Mouse (Mus musculus) CH12.LX (cell line): ENCODE data around the gene D630023F18Rik. TPM values are rescaled to one million over a fixed set of nuclear protein-coding genes. Genes with fewer than 3 reads are reported as not detected.

Experiments
- DNase-seq: peaks from one replicate; pipeline ENCODE4 v3.0.0-alpha.2; 2013; ENCODE audit errors: extremely low read depth
- H3K27ac ChIP-seq: 2 replicates; pipeline ENCODE4 v1.5.1; 2012; ENCODE audit warnings: low read depth, mild to moderate bottlenecking, control low read depth, moderate library complexity; ENCODE audit not compliant: insufficient read depth
- H3K27me3 ChIP-seq: replicated peaks from 2 replicates; pipeline ENCODE3; 2012; ENCODE audit warnings: inconsistent platforms
- H3K36me3 ChIP-seq, 2 experiments: replicated peaks in 1 of 2; 2 replicates each; pipeline versions ENCODE3 to v1.6.1; 2012; ENCODE audit warnings: inconsistent platforms in 1 of 2, low read length in 1 of 2, mild to moderate bottlenecking in 1 of 2, mixed read lengths in 1 of 2, moderate library complexity in 1 of 2; ENCODE audit not compliant: control insufficient read depth in 1 of 2, insufficient read depth in 1 of 2
- H3K4me1 ChIP-seq, 2 experiments: 2 replicates each; pipeline ENCODE4 v1.6.1; 2012; ENCODE audit warnings: inconsistent platforms in 1 of 2, moderate library complexity in 1 of 2; ENCODE audit not compliant: insufficient read depth in 2 of 2, control insufficient read depth in 1 of 2
- H3K4me2 ChIP-seq: 2 replicates; pipeline ENCODE4 v1.6.1; 2012; ENCODE audit warnings: low read depth, mild to moderate bottlenecking, control low read depth; ENCODE audit not compliant: poor library complexity, insufficient read depth, severe bottlenecking
- H3K4me3 ChIP-seq, 3 experiments: fragments of 150-350 bp in 1 of 3; sonication (generic) in 1 of 3; replicated peaks in 1 of 3; 2 replicates each; pipeline versions ENCODE3 to v1.5.1; 2011 to 2012; ENCODE audit warnings: low read depth in 2 of 3, low read length in 2 of 3, mild to moderate bottlenecking in 2 of 3, moderate library complexity in 2 of 3, control low read depth in 1 of 3, improper control_type of control experiment in 1 of 3, inconsistent platforms in 1 of 3, mixed read lengths in 1 of 3; ENCODE audit not compliant: poor library complexity in 1 of 3
- H3K79me2 ChIP-seq: replicated peaks from 2 replicates; pipeline ENCODE4 v1.6.1; 2012; ENCODE audit warnings: mild to moderate bottlenecking, moderate library complexity; ENCODE audit not compliant: control insufficient read depth, poor library complexity, insufficient read depth, severe bottlenecking; ENCODE audit errors: extremely low read depth
- H3K9ac ChIP-seq: 2 replicates; pipeline ENCODE4 v1.6.1; 2012; ENCODE audit warnings: low read depth, mild to moderate bottlenecking, control low read depth, moderate library complexity; ENCODE audit not compliant: insufficient read depth
- H3K9me3 ChIP-seq: replicated peaks from 2 replicates; pipeline ENCODE3; 2012; ENCODE audit warnings: low read length, inconsistent platforms, mixed read lengths
- BHLHE40 ChIP-seq: IDR thresholded peaks from 2 replicates; pipeline ENCODE4 v1.6.1; 2011; ENCODE audit warnings: mild to moderate bottlenecking, low read depth, low read length, improper control_type of control experiment
- CTCF ChIP-seq, 2 experiments: IDR thresholded peaks in 1 of 2; conservative IDR thresholded peaks in 1 of 2; 2 replicates each; pipeline ENCODE4 v1.5.1; 2011 to 2012; ENCODE audit warnings: low read depth in 2 of 2, low read length in 2 of 2, improper control_type of control experiment in 1 of 2, inconsistent platforms in 1 of 2, mild to moderate bottlenecking in 1 of 2, moderate library complexity in 1 of 2
- E2F4 ChIP-seq: IDR thresholded peaks from 2 replicates; pipeline ENCODE4 v1.6.1; 2011; ENCODE audit warnings: low read depth, low read length, improper control_type of control experiment; ENCODE audit not compliant: insufficient replicate concordance
- EP300 ChIP-seq: IDR thresholded peaks from 2 replicates; pipeline ENCODE4 v1.6.1; 2011; ENCODE audit warnings: low read length, improper control_type of control experiment
- HCFC1 ChIP-seq: IDR thresholded peaks from 2 replicates; pipeline ENCODE4 v1.6.1; 2012; ENCODE audit warnings: low read depth, mild to moderate bottlenecking, inconsistent platforms, low read length, improper control_type of control experiment
- IRF4 ChIP-seq: IDR thresholded peaks from 2 replicates; pipeline ENCODE4 v1.6.1; 2014; ENCODE audit warnings: low read depth, mild to moderate bottlenecking, inconsistent platforms, low read length, improper control_type of control experiment
- JUND ChIP-seq: conservative IDR thresholded peaks from 2 replicates; pipeline ENCODE4 v1.6.1; 2011; ENCODE audit warnings: low read depth, low read length, improper control_type of control experiment
- MAFK ChIP-seq: IDR thresholded peaks from 2 replicates; pipeline ENCODE4 v1.6.1; 2011; ENCODE audit warnings: low read length, improper control_type of control experiment; ENCODE audit not compliant: insufficient replicate concordance
- MAX ChIP-seq: IDR thresholded peaks from 2 replicates; pipeline ENCODE4 v1.6.1; 2011; ENCODE audit warnings: low read length, improper control_type of control experiment
- MAZ ChIP-seq: IDR thresholded peaks from 2 replicates; pipeline ENCODE4 v1.6.1; 2012; ENCODE audit warnings: low read depth, mild to moderate bottlenecking, inconsistent platforms, low read length, improper control_type of control experiment, moderate library complexity
- MXI1 ChIP-seq: IDR thresholded peaks from 2 replicates; pipeline ENCODE4 v1.6.1; 2011; ENCODE audit warnings: mild to moderate bottlenecking, low read depth, low read length, improper control_type of control experiment
- MYC ChIP-seq: IDR thresholded peaks from 2 replicates; pipeline ENCODE4 v1.6.1; 2011; ENCODE audit warnings: low read depth, mild to moderate bottlenecking, improper control_type of control experiment, low read length
- NELFE ChIP-seq: IDR thresholded peaks from 2 replicates; pipeline ENCODE4 v1.6.1; 2011; ENCODE audit warnings: low read depth, low read length, improper control_type of control experiment
- PAX5 ChIP-seq: IDR thresholded peaks from 2 replicates; pipeline ENCODE4 v1.6.1; 2012; ENCODE audit warnings: low read length, inconsistent platforms, mixed read lengths
- POLR2A ChIP-seq: IDR thresholded peaks from 2 replicates; pipeline ENCODE4 v1.6.1; 2011; ENCODE audit warnings: low read depth, mild to moderate bottlenecking, improper control_type of control experiment, low read length
- POLR2AphosphoS2 ChIP-seq: IDR thresholded peaks from 2 replicates; pipeline ENCODE4 v1.6.1; 2011; ENCODE audit warnings: low read depth, low read length, improper control_type of control experiment
- RAD21 ChIP-seq: IDR thresholded peaks from 2 replicates; pipeline ENCODE4 v1.6.1; 2011; ENCODE audit warnings: low read depth, mild to moderate bottlenecking, low read length, improper control_type of control experiment, moderate library complexity
- RCOR1 ChIP-seq: conservative IDR thresholded peaks from 2 replicates; pipeline ENCODE4 v1.6.1; 2012; ENCODE audit warnings: low read depth, mild to moderate bottlenecking, inconsistent platforms, low read length, improper control_type of control experiment
- SMC3 ChIP-seq: IDR thresholded peaks from 2 replicates; pipeline ENCODE4 v1.6.1; 2011; ENCODE audit warnings: low read depth, low read length, improper control_type of control experiment
- TCF12 ChIP-seq: IDR thresholded peaks from 2 replicates; pipeline ENCODE4 v1.6.1; 2014; ENCODE audit warnings: low read depth, mild to moderate bottlenecking, inconsistent platforms, low read length, improper control_type of control experiment
- UBTF ChIP-seq: IDR thresholded peaks from 2 replicates; pipeline ENCODE4 v1.6.1; 2012; ENCODE audit warnings: low read depth, mild to moderate bottlenecking, inconsistent platforms, low read length, improper control_type of control experiment, moderate library complexity
- USF1 ChIP-seq: IDR thresholded peaks from 2 replicates; pipeline ENCODE4 v1.6.1; 2014; ENCODE audit warnings: low read depth, mild to moderate bottlenecking, inconsistent platforms, low read length, improper control_type of control experiment
- USF2 ChIP-seq: conservative IDR thresholded peaks from 2 replicates; pipeline ENCODE4 v1.6.1; 2011; ENCODE audit warnings: low read depth, low read length, improper control_type of control experiment
- ZKSCAN1 ChIP-seq: IDR thresholded peaks from 2 replicates; pipeline ENCODE4 v1.6.1; 2012; ENCODE audit warnings: low read depth, inconsistent platforms, low read length, improper control_type of control experiment, borderline replicate concordance
- ZMIZ1 ChIP-seq: IDR thresholded peaks from 2 replicates; pipeline ENCODE4 v1.6.1; 2012; ENCODE audit warnings: low read depth, mild to moderate bottlenecking, inconsistent platforms, low read length, improper control_type of control experiment
- ZNF384 ChIP-seq: IDR thresholded peaks from 2 replicates; pipeline ENCODE4 v1.6.1; 2012; ENCODE audit warnings: low read depth, low read length, improper control_type of control experiment, inconsistent platforms
- dilution Hi-C: fragments of 300-500 bp; cut with MboI; formaldehyde crosslinking; loops from 2 replicates; pipeline ENCODE4 v1.14.3; 2020; ENCODE audit warnings: low sequenced_read_pairs; ENCODE audit not compliant: extremely low pct_unique_long_range_greater_than_20kb, extremely low pct_ligation_motif_present
- in situ Hi-C: fragments of 300-500 bp; cut with MboI; formaldehyde crosslinking; loops from 3 replicates; pipeline ENCODE4 v1.14.3; 2019; ENCODE audit warnings: low sequenced_read_pairs, low pct_ligation_motif_present, low pct_unique_long_range_greater_than_20kb, mixed read lengths
- polyA plus RNA-seq: library from polyadenylated mRNA; unstranded; fragments of >175 nt; gene quantifications from 2 replicates; pipeline ENCODE4 v1.2.1, GENCODE M21; 2012; ENCODE audit warnings: low read depth; ENCODE audit not compliant: insufficient read length
- total RNA-seq, 2 experiments: library from RNA; depleted of rRNA; stranded (reverse); fragments of 300-350 nt in 1 of 2; fragments of >200 nt in 1 of 2; gene quantifications; 2 replicates each; pipeline ENCODE4 v1.2.3; 2012 to 2014

Gene D630023F18Rik
- total and polyA plus RNA-seq, 3 experiments, result 0.13 to 0.17 TPM; not detected in 1

- Histone ChIP-seq H3K27ac (no peak overlapping the region), H3K4me3 (no peak overlapping the region), H3K79me2 (no peaks in the 10 kb centered on the region), H3K4me1 (peaks cover 0 to 16% of the 10 kb centered on the region in 2 experiments; a peak in 2 of 4 replicates), H3K9ac (no peak overlapping the region), H3K27me3 (no peaks in the 10 kb centered on the region), H3K9me3 (no peaks in the 10 kb centered on the region), H3K4me2 (no peak overlapping the region), H3K36me3 (no peaks in the 10 kb centered on the region)
- in situ Hi-C loops, result loop anchor here (10.0 kb wide), 1 partner anchor 61 kb away; no protein-coding TSS in a partner anchor
- no peak for TF ChIP-seq MAFK
- no peak for TF ChIP-seq JUND
- no peak for TF ChIP-seq CTCF (conservative IDR thresholded peaks at IDR 0.05 in 1 of 2, IDR thresholded peaks at IDR 0.05 in 1 of 2; ENCODE audit: low read depth in 2 of 2, low read length in 2 of 2)
- no peak for TF ChIP-seq NELFE
- TF ChIP-seq UBTF, result no peak
- no peak for TF ChIP-seq MAX
- TF ChIP-seq RCOR1, result no peak
- TF ChIP-seq ZNF384, result no peak; the same call in 1 of the 2 replicates
- no peak for TF ChIP-seq MYC
- no peak for TF ChIP-seq RAD21
- no peak for TF ChIP-seq MAZ
- TF ChIP-seq ZKSCAN1, result no peak
- TF ChIP-seq PAX5, result no peak
- dilution Hi-C loops, result no loop called here
- DNase-seq, result no peak
These were observed 9.4 kb downstream of the D630023F18Rik start for GRCm38 (mm10) chr1:65113536-65114172.

GRCm38 (mm10) chr1:65112807-65113196 lies 10.2 kb downstream of the D630023F18Rik start:
- no peak for TF ChIP-seq IRF4
- TF ChIP-seq CTCF (conservative IDR thresholded peaks at IDR 0.05 in 1 of 2, IDR thresholded peaks at IDR 0.05 in 1 of 2; ENCODE audit: low read depth in 2 of 2, low read length in 2 of 2), result no peak
- TF ChIP-seq EP300, result no peak
- no peak for TF ChIP-seq MXI1
- TF ChIP-seq HCFC1, result no peak
- no peak for TF ChIP-seq MAFK
- TF ChIP-seq TCF12, result no peak
- no peak for TF ChIP-seq SMC3
- no peak for TF ChIP-seq MAZ
- TF ChIP-seq POLR2AphosphoS2, result no peak
- no peak for TF ChIP-seq MYC
- no peak for TF ChIP-seq ZKSCAN1
- no peak for TF ChIP-seq E2F4
- TF ChIP-seq JUND, result no peak
- no peak for TF ChIP-seq USF2
- no peak for TF ChIP-seq ZMIZ1
- no peak for TF ChIP-seq POLR2A
- no peak for TF ChIP-seq BHLHE40
- TF ChIP-seq USF1, result no peak
- in situ Hi-C loops, result loop anchor here (10.0 kb wide), 1 partner anchor 62 kb away; no protein-coding TSS in a partner anchor
- dilution Hi-C loops, result no loop called here
- Histone ChIP-seq H3K4me3 (no peak overlapping the region), H3K4me2 (no peak overlapping the region), H3K27me3 (no peaks in the 10 kb centered on the region), H3K27ac (no peak overlapping the region), H3K79me2 (no peaks in the 10 kb centered on the region), H3K4me1 (peaks cover 0 to 21% of the 10 kb centered on the region in 2 experiments; a peak in 2 of 4 replicates), H3K9me3 (no peaks in the 10 kb centered on the region), H3K36me3 (no peaks in the 10 kb centered on the region), H3K9ac (no peak overlapping the region)
- no peak for DNase-seq
